Mouse (Mus musculus) thymus, postnatal 4 days (tissue): ENCODE measurements around the gene Olfr385.
"Not testable (repeated sequence)": the region's sequence is repeated elsewhere in the genome, so short reads cannot be mapped to it uniquely, and the experiment has no call there.

Experiments used
- DNase-seq: peaks from one replicate; pipeline ENCODE4 v3.0.0; 2021

Gene Olfr385

DNA sequence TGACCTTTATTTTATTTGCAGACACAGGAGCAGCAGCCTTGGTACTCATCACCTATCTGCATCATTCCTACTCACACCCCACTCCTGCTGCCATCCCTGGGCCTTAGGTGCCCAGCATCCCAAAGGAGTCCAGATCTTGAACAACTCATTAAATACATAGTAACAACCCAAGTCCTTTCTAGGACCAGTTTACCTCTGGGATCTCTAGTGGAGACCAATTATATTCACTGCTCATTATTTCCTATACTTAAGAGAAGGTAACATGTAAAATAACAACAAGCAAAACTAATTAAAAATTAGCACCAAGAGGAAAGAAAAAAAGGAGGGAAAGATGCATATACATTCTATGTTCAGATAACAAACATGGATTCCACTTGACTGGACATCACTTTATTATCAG lies at the start of gene Olfr385:
Gene Olfr385 (minus strand): TSS at position 101 of the 400 bp plus-strand sequence.
- DNase-seq: no peak

DNA sequence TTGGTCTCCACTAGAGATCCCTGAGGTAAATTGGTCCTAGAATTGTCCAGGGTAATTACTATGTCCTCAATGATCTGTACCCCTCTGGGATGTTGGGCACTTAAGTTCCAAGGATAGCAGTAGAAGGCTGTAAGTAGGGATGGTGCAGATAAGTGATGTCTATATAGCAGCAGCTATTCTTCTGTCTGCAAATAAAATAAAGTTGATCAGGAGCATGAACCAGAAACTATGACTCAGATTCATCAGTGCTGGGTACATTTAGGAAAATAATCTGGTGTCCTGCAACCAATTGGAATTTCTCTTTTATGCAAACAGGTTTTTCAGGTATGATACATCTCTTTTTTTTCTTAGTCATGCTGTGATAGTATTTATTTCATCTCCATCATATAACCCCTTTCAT lies 5.5 kb upstream of the Olfr385 start, which contains the start of gene Olfr384:
Gene Olfr384 (plus strand): TSS at position 301 of the 400 bp plus-strand sequence.
- no peak for DNase-seq

DNA sequence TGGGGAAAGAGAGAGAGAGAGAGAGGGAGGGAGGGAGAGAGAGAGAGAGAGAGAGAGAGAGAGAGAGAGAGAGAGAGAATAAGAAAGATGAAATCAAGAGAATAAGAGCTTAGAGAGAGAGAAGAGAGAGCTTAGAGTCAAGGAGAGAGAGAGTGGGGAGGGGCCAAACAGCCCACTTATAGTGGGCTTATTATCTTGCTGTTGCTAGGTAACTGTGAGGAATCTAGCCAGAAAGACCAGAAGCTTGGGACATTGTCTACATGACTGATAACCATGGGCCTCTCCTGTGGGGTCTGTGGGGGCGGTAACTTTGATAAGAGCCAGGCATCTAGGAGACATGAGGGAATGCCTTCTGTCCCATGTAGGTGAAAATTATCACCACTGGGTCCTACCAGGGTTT lies 9.6 kb downstream of the Olfr385 start:
- not testable (repeated sequence) for DNase-seq

DNA sequence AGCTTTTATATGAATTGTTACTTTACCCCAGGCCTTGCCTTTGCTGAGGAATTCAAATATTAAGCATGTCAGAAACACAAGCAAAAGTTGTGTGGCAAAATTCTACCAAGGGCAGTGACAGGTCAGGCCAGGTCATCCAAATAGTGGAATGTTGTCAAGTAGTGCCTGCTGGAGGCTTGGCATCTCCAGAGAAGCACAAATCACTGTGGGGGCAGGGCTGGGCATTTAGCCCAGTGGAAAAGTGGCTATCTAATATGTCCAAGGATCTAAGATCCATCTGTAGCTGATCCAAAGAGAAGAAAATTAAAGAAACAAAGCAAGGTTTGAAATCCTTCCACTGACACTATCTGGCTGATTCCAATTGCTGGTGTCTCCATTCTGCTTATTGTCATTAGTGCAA lies 12.9 kb downstream of the Olfr385 start:
- no peak for DNase-seq
